Mouse (Mus musculus): ENCODE data around the gene Gtf2a1l.

- TF ChIP-seq CTCF (IDR thresholded peaks at IDR 0.05; ENCODE audit: borderline replicate concordance, insufficient read depth, low read depth, low read length) (no peak), POLR2A (IDR thresholded peaks at IDR 0.05; ENCODE audit: borderline replicate concordance, insufficient read depth, low read length) (no peak)
Measured at GRCm38 (mm10) chr17:88647149-88647548, 21.3 kb upstream of the Gtf2a1l start.
